Comparison of ENCODE assay signal across 16 mouse cellular contexts in the genomic region with DNA sequence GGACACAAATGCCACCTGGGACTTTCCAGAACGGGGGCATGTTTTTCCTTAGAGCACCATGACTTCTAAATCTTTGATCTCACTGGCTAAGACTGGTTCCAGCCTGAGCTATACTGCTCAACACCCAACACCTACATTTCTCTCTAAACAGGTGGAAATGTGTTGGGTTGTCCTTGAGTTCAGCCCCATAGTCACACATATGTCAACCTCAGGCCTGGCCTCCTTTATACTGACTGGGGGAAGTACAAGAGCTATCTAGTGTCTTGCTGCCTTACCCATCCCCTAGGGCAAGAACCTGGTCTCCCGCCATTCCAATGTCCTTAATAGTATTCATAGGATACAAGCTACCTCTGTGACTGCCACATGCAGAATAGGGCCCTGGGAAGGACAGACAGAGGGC.
"Had no signal": no experiment of that assay in that cellular context is flagged by ENCODE, and none has a peak within 500 bp of the region (broad histone marks: within the 10 kb centered on the region; RNA-seq: fewer than 3 reads in every experiment).

No protein-coding gene starts in this region.

- H3K4me3 ChIP-seq: neural tube, embryonic 13.5 days; neural tube, embryonic 15.5 days; stomach, embryonic 15.5 days had no signal

- H3K27ac ChIP-seq: neural tube, embryonic 13.5 days; neural tube, embryonic 15.5 days; stomach, embryonic 15.5 days; stomach, postnatal 0 days had no signal

- H3K27me3 ChIP-seq: neural tube, embryonic 13.5 days; neural tube, embryonic 15.5 days; stomach, embryonic 15.5 days had no signal

- H3K36me3 ChIP-seq: neural tube, embryonic 13.5 days; neural tube, embryonic 15.5 days; stomach, embryonic 15.5 days had no signal

- H3K9me3 ChIP-seq: neural tube, embryonic 13.5 days; neural tube, embryonic 15.5 days; stomach, embryonic 15.5 days had no signal

- H3K4me1 ChIP-seq: neural tube, embryonic 13.5 days; stomach, embryonic 15.5 days had no signal

- DNase-seq: retina, postnatal 1 day; right cerebral cortex, adult 18-20 months; right cerebral cortex, postnatal 14 days; right cerebral cortex, postnatal 25 days; right cerebral cortex, postnatal 4 days; spleen, adult 18-20 months; thymus, adult 18-20 months; thymus, adult 2 months; thymus, postnatal 14 days; thymus, postnatal 25 days; thymus, postnatal 36 days; thymus, postnatal 4 days had no signal
